Mouse (Mus musculus): ENCODE measurements around the gene Pln.

Gene Pln

DNA sequence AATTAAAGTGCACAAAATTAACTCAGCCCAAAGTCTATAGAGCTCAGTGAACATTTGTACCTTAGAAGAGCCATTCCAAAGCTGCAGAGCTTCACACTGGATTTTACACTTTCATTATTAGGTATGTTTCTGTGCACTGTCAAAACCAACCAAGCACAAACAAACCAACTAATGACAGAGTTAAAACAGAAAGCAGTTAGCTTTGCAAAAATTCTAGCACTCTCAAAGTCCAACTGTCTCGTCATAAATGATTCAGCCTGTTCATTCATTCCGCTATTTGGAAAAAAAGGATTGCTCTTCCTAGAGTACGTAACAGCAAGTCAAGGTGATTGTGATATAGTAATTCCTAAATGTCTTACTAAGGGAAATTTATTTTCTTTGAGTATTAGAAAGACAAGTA is 21.5 kb downstream of the Pln start:
- no peak for DNase-seq (ENCODE audit: extremely low read depth, low read depth, low spot score)

DNA sequence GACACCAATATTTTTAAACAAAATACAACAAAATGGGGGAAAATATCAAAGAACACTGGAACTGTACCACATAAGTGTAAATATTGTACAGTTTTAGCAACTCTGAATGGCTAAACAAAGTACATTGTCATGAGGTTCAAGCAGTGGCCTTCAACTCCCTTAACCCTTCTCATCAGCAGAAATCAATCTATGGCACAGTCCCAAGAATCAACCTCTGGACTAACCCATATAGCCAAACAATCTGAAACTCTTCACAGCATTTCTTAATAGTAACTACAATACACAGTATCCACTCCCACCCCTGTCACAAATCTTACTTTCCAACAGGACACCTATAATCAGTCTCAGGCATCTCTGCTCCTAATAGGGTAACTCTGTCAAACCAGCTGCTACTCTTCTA is 26.8 kb downstream of the Pln start:
- no peak for DNase-seq (ENCODE audit: extremely low read depth, low read depth, low spot score)

DNA sequence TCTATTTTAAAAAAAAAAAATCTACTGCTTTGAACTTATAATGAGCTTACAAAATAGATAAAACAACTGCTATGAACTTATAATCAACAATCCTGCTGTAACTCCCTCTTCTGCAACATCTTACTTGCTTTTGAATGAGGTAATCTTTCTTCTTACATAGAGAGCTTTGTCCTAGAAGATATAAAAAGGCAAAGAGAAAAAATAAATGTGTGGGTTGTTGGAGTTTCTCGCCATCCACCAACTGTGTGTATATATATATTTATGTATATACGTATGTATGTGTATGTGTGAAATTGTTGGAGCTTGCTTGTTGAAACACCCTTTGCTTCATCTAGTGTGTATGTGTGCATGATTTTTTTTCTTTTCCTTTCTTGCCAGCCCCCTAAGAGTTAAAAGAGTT is 29.8 kb downstream of the Pln start:
- no peak for DNase-seq (ENCODE audit: extremely low read depth, low read depth, low spot score)

DNA sequence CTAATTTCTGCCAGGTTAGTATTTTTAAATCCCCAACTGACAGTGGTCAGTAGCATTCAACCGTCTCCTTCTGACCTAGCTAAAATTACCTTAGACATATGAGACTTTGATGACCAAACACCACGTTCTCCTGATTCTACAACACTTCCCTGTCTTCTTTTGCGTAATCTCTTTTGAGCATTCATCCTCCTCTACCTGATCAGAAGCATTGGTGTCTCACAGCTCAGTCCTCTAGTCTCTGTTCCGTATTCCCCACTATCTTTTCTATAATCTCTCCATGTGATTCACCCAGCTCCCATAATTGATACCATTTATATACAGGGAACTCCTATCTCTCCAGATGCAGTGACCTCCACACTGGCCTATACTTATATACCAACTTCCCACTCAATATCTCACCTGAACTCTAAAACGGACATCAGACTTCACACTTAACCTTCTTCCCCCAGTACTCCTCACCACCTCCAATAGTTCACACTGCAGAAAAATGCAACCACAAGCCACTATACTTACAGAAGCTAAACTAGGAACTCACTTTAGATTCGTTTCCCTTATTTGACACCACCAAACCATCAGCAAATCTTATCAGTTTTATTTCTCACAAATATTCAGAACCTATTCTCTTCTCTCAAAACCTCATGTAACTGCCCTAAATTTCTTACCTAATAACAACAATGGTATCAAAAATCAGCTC is 36.6 kb downstream of the Pln start:
- DNase-seq (ENCODE audit: extremely low read depth, low read depth, low spot score), result no peak

DNA sequence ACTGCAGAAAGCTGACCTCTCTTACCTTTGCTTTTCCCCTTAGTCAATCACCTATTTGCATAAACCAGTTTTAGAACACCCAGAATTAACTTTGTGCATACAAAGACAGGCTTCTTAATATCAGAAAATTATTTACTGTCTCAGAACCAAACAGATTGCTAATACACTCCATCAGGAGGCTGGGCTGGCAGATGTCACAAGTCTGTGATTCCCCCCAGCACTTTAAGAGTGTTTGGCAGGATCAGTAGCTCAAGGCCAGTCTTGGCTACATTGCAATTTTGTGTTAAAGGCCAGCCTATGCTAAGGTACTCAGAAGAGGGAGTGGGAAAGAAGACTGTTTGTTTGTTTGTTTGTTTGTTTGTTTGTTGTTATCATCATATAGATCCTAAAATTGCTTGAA is 39.6 kb downstream of the Pln start:
- DNase-seq (ENCODE audit: extremely low read depth, low read depth, low spot score), result no peak

DNA sequence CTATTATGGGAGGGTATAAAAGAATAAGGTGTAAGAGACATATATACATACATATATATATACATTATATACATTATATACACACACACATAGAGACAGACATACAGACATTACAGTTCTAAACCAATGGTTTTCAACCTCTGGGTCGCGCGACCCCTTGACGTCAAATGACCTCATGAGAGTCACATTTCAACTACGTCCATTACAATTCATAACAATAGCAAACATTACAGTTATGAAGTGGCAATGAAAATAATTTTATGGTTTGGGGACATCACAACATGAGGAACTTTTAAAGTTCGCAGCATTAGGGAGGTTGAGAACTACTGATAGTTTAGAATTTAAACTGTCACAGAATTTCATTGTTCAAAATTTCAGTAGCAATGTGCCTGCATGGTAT is 40.8 kb downstream of the Pln start:
- DNase-seq (ENCODE audit: extremely low read depth, low read depth, low spot score), result no peak

DNA sequence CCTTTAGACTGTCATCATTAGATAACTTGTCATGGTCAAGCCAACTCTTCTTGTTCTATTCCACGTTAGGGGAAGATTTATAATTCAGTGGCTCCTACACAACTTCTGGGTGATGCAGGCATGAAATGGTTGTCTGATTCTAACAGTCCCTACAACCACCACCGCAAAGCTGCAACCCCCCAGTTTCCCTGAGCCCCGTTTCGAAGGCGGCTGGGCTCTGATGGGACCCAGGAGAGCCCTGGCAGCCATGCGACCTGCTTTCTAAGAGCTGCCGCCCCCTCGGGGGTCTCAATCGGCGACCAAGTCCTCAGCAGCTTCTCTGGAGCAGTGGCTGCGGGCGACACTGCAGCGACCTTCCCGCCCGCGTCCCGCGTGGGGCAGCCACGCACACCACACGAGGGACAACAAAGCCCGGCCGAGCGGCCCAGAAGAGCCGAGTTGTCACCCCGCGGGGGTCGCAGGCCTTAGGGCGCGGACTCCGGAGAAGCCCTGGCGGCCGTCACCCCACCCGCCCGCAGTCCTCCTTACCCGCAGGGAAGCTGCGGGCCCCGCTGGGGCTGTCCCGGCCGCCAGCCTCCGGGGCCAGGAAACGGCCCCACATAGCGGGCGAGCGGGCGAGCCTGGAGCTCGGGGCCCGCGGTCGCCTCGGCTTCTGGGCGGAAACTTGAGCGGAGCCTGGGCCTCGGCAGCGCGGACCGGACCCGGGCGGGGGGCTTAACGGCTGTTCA is 41.7 kb downstream of the Pln start:
- DNase-seq (ENCODE audit: extremely low read depth, low read depth, low spot score), result no peak

DNA sequence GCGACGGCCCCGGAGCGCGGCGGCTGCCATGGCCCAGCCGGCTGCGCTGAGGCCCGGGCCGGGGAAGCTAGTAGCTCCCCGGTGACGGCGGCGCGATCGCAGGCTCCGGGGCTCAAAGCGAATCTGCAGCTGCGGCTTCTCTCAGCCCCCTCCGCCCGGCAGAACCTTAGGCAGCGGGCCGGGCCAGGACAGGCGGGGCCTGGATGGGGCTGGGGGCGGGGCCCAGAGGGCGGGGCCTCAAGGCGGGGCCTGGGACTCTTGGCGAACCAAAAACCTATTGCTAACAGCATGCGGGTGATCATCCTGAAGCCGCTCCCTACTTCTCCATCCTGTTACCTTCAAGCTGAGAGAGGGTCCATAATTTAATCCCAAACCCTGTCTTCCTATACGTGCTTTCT is 42.2 kb downstream of the Pln start, which contains the start of gene Cep85l:
Gene Cep85l, minus strand, starts transcription at position 239 of the 398 bp plus-strand sequence.
- DNase-seq (ENCODE audit: extremely low read depth, low read depth, low spot score), result no peak

DNA sequence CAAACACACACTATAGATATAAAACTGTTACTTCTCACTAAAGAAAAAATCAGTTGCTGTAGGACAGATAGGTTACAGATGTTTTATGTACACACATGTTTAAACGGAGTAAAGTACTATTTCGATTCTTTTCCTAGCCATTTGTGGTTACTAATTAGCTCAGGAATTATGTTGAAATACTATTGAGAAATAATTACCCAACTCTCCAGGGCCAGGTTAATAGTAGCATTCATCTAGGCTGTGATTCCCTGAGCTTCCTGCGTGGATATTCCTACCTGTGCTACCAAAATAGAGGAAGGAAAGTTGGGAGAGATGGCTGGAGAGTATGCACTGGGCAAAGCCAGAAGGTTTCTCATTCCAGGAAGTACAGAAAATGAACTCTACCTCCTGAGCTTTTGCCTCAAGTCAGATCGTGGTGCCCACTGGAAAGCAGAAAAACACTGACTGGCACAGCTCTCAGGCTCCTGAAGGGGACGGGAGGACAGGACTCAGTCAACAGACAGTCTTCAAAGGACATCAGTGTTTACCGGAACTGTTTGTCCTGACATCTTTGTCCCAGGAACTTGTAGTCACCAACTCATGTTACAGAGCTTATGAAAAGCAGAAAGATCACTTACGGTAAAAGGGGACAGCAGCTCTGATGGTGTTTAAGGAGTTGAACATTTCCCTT is 45.4 kb downstream of the Pln start:
- DNase-seq (ENCODE audit: extremely low read depth, low read depth, low spot score), result no peak

DNA sequence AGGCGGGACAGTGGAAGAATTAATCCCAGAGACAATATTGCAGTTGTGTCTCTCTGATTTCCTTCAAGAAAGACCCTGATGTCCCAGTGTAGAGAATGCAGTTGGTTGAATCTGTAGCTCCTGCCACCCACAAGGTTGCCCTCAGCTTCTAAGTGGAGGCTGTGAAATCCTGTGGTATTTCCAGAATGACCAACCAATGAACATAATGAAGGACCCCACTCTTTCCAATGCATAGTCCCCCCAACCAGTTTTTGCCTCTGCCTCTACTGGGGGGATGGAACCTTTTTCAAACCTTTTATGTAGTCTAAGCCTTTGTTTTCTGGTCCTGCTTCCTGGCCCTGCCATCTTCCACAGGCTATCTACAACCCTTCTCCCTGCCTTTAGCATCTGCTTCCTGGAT is 47.4 kb downstream of the Pln start:
- DNase-seq (ENCODE audit: extremely low read depth, low read depth, low spot score), result no peak

DNA sequence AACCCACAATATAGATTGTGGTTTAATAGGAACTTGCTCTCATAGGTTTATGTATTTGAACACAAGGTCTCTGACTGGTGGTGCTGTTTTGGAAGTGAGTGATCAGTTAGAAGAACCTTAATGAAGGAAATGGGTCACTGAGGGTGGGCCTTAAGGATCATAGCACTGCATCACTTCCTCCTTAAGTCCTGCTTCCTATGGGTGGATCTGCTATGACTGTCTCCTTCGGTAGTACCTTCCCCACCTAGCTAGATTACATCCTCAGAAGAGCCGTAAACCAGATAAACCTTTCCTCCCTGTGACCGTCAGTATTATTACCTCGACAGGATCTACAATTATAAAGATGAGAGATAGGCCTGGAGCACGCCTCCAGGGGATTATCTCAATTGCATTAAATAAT is 48.0 kb downstream of the Pln start:
- no peak for DNase-seq (ENCODE audit: extremely low read depth, low read depth, low spot score)

DNA sequence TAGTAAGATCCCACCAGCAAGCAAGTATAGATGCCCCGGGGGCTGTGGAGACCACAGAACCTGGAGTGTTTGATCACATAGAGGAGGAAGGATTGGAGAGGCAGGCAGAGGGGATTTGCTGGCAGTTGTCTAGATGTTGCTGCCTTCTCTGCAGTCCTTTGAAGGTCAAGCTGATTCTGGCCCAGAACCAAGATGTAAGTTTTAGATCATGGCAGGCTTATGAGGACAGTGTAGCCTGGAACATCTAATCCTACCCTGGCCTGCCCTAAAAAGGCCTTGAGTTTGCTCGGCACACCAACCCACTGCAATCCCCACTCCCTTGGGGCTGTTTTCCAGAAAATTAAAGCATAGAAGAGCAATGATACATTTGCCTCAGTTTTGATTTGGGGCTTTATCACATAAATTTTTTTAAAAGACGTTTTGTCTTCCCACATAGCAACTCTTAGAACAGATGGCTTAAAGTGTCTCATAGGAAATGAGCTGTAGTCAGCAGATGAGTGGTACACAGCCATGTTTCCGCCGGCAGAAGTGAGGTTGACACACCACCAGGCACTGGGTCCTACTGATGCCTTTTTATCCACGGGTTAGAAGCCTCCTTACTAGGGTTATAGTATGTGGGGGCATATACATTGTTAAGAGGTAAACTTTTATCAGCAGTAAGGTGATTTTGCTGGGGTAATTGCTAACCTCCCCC is 50.9 kb downstream of the Pln start:
- peak; percentile 72 for DNase-seq (ENCODE audit: extremely low read depth, low read depth, low spot score)

DNA sequence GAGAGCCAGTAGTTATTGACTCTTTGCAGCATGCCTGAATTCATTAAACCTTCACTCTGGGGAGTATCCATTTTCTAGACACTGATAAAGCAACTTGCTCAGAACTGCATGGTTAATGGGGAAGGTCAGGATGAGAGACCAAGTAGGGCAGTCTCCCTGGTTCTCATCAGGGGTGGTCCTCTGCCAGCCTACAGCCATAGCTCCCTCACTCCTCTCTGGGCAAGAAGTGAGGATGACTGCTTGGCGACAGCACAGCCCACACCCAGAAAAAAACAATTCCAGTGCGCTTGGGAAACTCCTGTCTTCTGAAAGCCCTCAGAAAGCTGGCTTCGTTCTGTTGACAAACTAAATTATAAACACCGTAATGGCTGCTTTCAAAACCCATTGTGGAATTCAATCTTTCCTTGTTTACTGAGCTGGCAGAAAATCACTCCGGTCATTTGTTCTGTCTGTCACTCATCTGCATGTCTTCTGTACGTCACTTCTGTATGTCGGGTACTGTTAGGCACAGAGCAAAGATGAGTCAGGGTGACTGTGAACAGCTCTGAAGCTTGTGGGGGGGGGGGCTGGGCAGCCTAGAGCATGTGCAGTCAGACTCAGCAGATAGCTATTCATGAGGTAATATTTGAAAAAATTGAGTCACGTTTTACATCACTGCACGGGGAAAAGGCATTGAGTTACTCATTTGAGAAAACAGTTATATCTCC is 57.6 kb downstream of the Pln start:
- DNase-seq (ENCODE audit: extremely low read depth, low read depth, low spot score), result no peak
